Mouse (Mus musculus): Measurements from ENCODE around the gene Sumf1. TPM values are rescaled to one million over a fixed set of nuclear protein-coding genes. Genes with fewer than 3 reads are reported as not detected.

Sumf1 gene
- polyA plus RNA-seq, 1 experiment from 2014 or later, result 23.2 TPM

- no peak overlapping the region for H3K9ac ChIP-seq
- no peak for ATAC-seq (ENCODE audit: insufficient number of reproducible peaks, insufficient read depth, low FRiP score, low TSS enrichment, low read depth)
- H3K27me3 ChIP-seq, result no peaks in the 10 kb centered on the region
- no peak overlapping the region for H3K4me2 ChIP-seq
- H3K36me3 ChIP-seq, result peaks cover 5% of the 10 kb centered on the region; the same call in 1 of the 2 replicates
- no peak overlapping the region for H3K4me3 ChIP-seq
- no peak overlapping the region for H3K27ac ChIP-seq
- H3K4me1 ChIP-seq, result no peaks in the 10 kb centered on the region
- H3K9me3 ChIP-seq, result no peaks in the 10 kb centered on the region
- WGBS, result 90% methylated on average over 4 of the region's 4 CpGs
These were observed 44.5 kb downstream of the Sumf1 start for GRCm38 (mm10) chr6:108140722-108141490.

- ATAC-seq (ENCODE audit: insufficient number of reproducible peaks, insufficient read depth, low FRiP score, low TSS enrichment, low read depth), result no peak
- Histone ChIP-seq H3K4me3 (no peak overlapping the region), H3K4me1 (no peaks in the 10 kb centered on the region), H3K9me3 (no peaks in the 10 kb centered on the region), H3K36me3 (no peaks in the 10 kb centered on the region), H3K4me2 (no peak overlapping the region), H3K9ac (no peak overlapping the region), H3K27me3 (no peaks in the 10 kb centered on the region), H3K27ac (no peak overlapping the region)
- 90% methylated on average over 5 of the region's 5 CpGs for WGBS
These were observed 48.4 kb downstream of the Sumf1 start for GRCm38 (mm10) chr6:108137031-108137430.

GRCm38 (mm10) chr6:108136286-108136685 is 49.1 kb downstream of the Sumf1 start:
- no peak overlapping the region for H3K9ac ChIP-seq
- no peaks in the 10 kb centered on the region for H3K27me3 ChIP-seq
- no peaks in the 10 kb centered on the region for H3K4me1 ChIP-seq
- no peak overlapping the region for H3K4me2 ChIP-seq
- no peaks in the 10 kb centered on the region for H3K36me3 ChIP-seq
- no peak overlapping the region for H3K4me3 ChIP-seq
- 93% methylated on average over 1 of the region's 1 CpGs for WGBS
- H3K9me3 ChIP-seq, result no peaks in the 10 kb centered on the region
- ATAC-seq (ENCODE audit: insufficient number of reproducible peaks, insufficient read depth, low FRiP score, low TSS enrichment, low read depth), result no peak
- no peak overlapping the region for H3K27ac ChIP-seq

DNA sequence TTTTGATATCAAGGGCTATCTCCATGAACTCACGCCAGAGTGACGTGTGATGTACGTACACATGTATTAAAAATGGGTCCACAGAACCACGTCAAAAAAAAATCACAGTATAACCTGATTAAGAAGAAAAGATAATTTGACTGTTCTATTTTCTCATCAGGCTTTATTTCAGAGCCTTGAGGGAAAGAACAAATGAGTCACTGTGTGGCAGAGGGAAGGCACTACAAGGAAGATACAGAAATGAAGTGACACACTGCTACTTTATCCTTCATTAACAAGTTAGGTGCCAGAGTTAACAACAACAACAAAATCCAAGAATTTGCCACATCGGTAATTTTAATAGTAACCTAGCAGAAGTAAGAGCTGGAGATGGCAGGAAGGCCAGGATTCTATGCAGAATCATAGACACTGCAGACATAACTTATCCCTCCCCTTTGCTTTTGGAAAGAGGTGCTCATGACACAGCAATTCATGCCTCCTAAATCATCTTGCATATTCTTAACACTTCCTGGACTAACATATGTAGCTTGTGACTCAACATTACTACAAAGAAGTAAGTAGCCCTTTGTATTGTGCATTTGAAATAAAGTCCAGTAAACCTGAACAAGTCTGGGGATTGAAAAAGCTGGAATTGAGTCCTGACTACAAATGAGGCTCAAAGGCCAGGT is 53.0 kb downstream of the Sumf1 start:
- no peak for ATAC-seq (ENCODE audit: insufficient number of reproducible peaks, insufficient read depth, low FRiP score, low TSS enrichment, low read depth)
- H3K4me2 ChIP-seq, result no peak overlapping the region
- 91% methylated on average over 5 of the region's 5 CpGs for WGBS

DNA sequence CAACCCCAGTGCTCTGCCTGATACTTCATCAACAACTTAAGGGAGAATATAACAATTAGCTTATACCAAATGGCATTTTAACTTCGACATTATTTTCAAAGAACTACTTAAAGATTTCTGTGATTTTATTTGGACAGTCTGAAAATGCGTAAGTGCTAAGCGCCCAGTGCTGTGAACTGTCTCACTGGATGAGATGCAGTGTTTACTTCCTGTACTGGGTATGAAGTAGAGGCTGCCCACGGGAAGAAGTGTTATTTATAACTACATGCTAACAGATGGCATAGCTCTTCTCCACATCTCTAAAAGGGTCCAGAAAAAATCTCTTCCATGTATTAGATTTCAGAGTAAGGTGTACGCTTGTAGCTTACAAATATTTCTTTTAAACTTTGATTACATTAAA is 54.7 kb downstream of the Sumf1 start:
- no peak for ATAC-seq (ENCODE audit: insufficient number of reproducible peaks, insufficient read depth, low FRiP score, low TSS enrichment, low read depth)
- Histone ChIP-seq H3K9me3 (no peaks in the 10 kb centered on the region), H3K4me3 (no peak overlapping the region), H3K4me1 (no peaks in the 10 kb centered on the region), H3K4me2 (no peak overlapping the region), H3K9ac (no peak overlapping the region), H3K27me3 (no peaks in the 10 kb centered on the region), H3K36me3 (no peaks in the 10 kb centered on the region), H3K27ac (no peak overlapping the region)
- 84% methylated on average over 5 of the region's 5 CpGs for WGBS

More for the DNA sequence above, 53.0 kb downstream of the Sumf1 start:
- no peak overlapping the region for H3K27ac ChIP-seq
- no peaks in the 10 kb centered on the region for H3K4me1 ChIP-seq
- no peak overlapping the region for H3K4me3 ChIP-seq
- no peak overlapping the region for H3K9ac ChIP-seq
- H3K9me3 ChIP-seq, result no peaks in the 10 kb centered on the region
- H3K27me3 ChIP-seq, result no peaks in the 10 kb centered on the region
- H3K36me3 ChIP-seq, result no peaks in the 10 kb centered on the region

DNA sequence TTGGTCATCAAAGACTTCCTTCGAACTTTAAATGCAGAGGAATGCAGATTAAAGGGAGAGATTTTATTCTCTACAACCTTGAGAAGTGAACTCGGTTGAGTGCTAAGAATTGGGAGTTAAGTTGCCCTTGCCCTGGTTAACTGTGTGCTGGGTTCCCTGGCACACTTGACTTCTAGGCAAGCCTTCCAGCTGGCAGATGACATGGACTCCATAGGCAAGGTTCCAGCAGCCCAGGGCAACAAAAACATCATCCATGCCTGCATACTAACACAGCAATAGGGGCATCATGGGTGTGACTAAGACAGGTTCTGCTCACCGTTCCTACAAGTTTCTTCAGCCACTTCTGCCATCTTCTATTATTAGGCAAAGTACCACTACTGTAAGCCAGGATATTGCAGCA is 58.8 kb downstream of the Sumf1 start:
- Histone ChIP-seq H3K4me2 (no peak overlapping the region), H3K27me3 (no peaks in the 10 kb centered on the region), H3K27ac (no peak overlapping the region), H3K9ac (no peak overlapping the region), H3K4me1 (no peaks in the 10 kb centered on the region), H3K9me3 (no peaks in the 10 kb centered on the region), H3K4me3 (no peak overlapping the region), H3K36me3 (no peaks in the 10 kb centered on the region)
- 91% methylated on average over 3 of the region's 3 CpGs for WGBS
- ATAC-seq (ENCODE audit: insufficient number of reproducible peaks, insufficient read depth, low FRiP score, low TSS enrichment, low read depth), result no peak

GRCm38 (mm10) chr6:108125474-108125873 is 59.9 kb downstream of the Sumf1 start:
- H3K4me1 ChIP-seq, result no peaks in the 10 kb centered on the region
- no peaks in the 10 kb centered on the region for H3K27me3 ChIP-seq
- no peaks in the 10 kb centered on the region for H3K36me3 ChIP-seq
- whole genome bisulfite sequencing, result 92% methylated on average over 1 of the region's 1 CpGs
- ATAC-seq (ENCODE audit: insufficient number of reproducible peaks, insufficient read depth, low FRiP score, low TSS enrichment, low read depth), result no peak
- no peak overlapping the region for H3K4me3 ChIP-seq
- H3K9ac ChIP-seq, result no peak overlapping the region
- H3K4me2 ChIP-seq, result no peak overlapping the region
- no peaks in the 10 kb centered on the region for H3K9me3 ChIP-seq
- H3K27ac ChIP-seq, result no peak overlapping the region

DNA sequence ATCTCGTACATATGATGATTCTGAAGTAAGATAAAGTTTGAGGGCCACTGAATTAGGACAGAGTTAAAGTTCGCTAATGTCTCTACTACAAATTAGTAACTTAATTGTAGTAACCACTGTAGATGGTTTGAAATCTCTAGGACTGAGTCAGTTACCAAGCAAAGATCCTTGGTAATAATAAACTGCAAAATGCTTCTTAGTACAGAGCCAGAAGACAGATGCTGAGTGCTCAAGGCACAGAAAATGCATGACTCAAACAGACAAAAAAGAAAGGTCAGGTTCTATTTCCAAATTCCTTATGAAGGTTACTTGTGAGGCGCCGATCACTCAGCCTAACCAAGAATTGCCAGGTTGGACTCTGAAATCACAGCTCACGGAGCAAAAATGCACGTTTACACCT is 67.5 kb downstream of the Sumf1 start:
- 0 out of 2 replicates have a peak, but pooled peaks cover 2% of the 10 kb centered on the region for H3K36me3 ChIP-seq
- no peaks in the 10 kb centered on the region for H3K27me3 ChIP-seq

GRCm38 (mm10) chr6:108114971-108115370 is 70.4 kb downstream of the Sumf1 start:
- no peaks in the 10 kb centered on the region for H3K9me3 ChIP-seq
- no peak overlapping the region for H3K9ac ChIP-seq
- 0 out of 2 replicates have a peak, but pooled peaks cover 2% of the 10 kb centered on the region for H3K36me3 ChIP-seq
- WGBS, result 98% methylated on average over 1 of the region's 1 CpGs
- H3K4me1 ChIP-seq, result no peaks in the 10 kb centered on the region
- ATAC-seq (ENCODE audit: insufficient number of reproducible peaks, insufficient read depth, low FRiP score, low TSS enrichment, low read depth), result no peak
- H3K27me3 ChIP-seq, result no peaks in the 10 kb centered on the region
- H3K27ac ChIP-seq, result no peak overlapping the region
- H3K4me2 ChIP-seq, result no peak overlapping the region
- H3K4me3 ChIP-seq, result no peak overlapping the region

More for the DNA sequence above, 67.5 kb downstream of the Sumf1 start:
- no peak for ATAC-seq (ENCODE audit: insufficient number of reproducible peaks, insufficient read depth, low FRiP score, low TSS enrichment, low read depth)
- Histone ChIP-seq H3K9ac (no peak overlapping the region), H3K9me3 (no peaks in the 10 kb centered on the region), H3K4me3 (no peak overlapping the region), H3K4me2 (no peak overlapping the region), H3K4me1 (no peaks in the 10 kb centered on the region), H3K27ac (no peak overlapping the region)
- WGBS, result 85% methylated on average over 6 of the region's 6 CpGs

DNA sequence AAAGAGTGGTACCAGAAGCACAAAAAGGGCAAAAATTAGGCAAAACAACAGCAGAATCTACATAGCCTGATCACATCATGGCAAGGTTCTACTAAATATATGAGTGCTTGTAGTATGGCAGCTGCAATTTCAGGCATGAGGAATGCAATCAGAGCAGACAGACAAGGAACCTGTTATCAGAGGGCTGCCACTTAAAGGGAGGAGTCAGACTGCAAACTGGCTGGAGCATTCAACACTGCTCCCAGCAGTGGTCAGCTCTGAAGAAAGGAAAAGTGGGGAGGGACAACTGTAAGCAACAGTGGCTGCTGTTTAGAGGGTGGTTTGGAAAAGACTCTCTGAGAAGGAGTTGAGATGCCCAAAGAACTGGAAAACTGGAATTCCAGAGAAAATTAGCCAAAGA is 73.7 kb downstream of the Sumf1 start:
- H3K27me3 ChIP-seq, result no peaks in the 10 kb centered on the region
- no peak overlapping the region for H3K27ac ChIP-seq
- no peak for ATAC-seq (ENCODE audit: insufficient number of reproducible peaks, insufficient read depth, low FRiP score, low TSS enrichment, low read depth)
- H3K9ac ChIP-seq, result no peak overlapping the region
- H3K4me3 ChIP-seq, result no peak overlapping the region
- H3K4me2 ChIP-seq, result no peak overlapping the region
- no peaks in the 10 kb centered on the region for H3K9me3 ChIP-seq
- H3K36me3 ChIP-seq, result peaks cover 6% of the 10 kb centered on the region; the same call in 1 of the 2 replicates
- H3K4me1 ChIP-seq, result no peaks in the 10 kb centered on the region

- no peaks in the 10 kb centered on the region for H3K27me3 ChIP-seq
- no peak overlapping the region for H3K4me2 ChIP-seq
- H3K36me3 ChIP-seq, result peaks cover 6% of the 10 kb centered on the region; the same call in 1 of the 2 replicates
- H3K4me3 ChIP-seq, result no peak overlapping the region
- ATAC-seq (ENCODE audit: insufficient number of reproducible peaks, insufficient read depth, low FRiP score, low TSS enrichment, low read depth), result no peak
- no peaks in the 10 kb centered on the region for H3K4me1 ChIP-seq
- no peaks in the 10 kb centered on the region for H3K9me3 ChIP-seq
- H3K27ac ChIP-seq, result no peak overlapping the region
- WGBS, result 80% methylated on average over 4 of the region's 4 CpGs
- no peak overlapping the region for H3K9ac ChIP-seq
These were observed 75.0 kb downstream of the Sumf1 start for GRCm38 (mm10) chr6:108110336-108110735.

DNA sequence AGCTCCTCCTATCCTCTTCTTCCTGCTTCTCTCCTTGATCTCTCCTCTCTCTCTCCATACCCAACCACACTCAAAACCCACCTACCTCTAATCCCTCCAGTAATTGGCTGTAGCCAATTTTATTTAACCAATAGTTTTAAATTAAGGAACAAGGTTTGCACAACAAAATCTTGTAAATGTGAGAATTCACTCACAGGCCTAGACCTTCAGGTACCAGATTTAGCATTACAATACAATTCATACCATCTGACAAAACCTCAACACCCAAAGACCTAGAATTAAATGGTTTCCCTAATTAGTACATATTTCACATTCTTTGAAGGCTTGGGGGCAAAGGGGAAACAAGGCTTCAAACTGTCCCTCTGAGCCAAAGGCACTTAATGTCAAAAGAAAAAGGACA is 78.0 kb downstream of the Sumf1 start:
- H3K4me3 ChIP-seq, result no peak overlapping the region
- H3K36me3 ChIP-seq, result peaks cover 6% of the 10 kb centered on the region; the same call in 1 of the 2 replicates
- no peak overlapping the region for H3K27ac ChIP-seq
- H3K4me2 ChIP-seq, result no peak overlapping the region
- no peaks in the 10 kb centered on the region for H3K9me3 ChIP-seq
- no peaks in the 10 kb centered on the region for H3K27me3 ChIP-seq
- no peak for ATAC-seq (ENCODE audit: insufficient number of reproducible peaks, insufficient read depth, low FRiP score, low TSS enrichment, low read depth)
- 0 out of 2 replicates have a peak, but pooled peaks cover 3% of the 10 kb centered on the region for H3K4me1 ChIP-seq
- H3K9ac ChIP-seq, result no peak overlapping the region

Measured in embryonic facial prominence, embryonic 13.5 days (tissue).